18 mouse cellular contexts compared by ENCODE assay signal in the genomic region with DNA sequence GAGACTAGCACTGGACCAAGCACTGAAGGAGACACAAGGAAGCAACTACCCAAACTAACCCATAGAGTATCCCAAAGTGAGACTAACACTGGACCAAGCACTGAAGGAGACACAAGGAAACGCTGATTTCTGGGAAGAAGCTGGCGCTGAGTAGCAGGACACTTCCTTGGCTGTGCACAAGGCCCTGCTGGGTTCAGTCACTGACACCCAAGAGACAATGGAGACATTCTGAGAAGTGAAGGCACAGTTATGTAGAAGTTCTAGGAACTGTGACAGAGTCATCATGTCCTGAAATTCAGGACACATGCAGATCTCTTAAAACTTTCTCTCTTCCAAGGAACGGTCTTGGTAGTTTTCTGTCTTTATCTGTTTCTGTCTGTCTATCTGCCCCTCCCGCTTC. TPM values are rescaled to one million over a fixed set of nuclear protein-coding genes. Genes with fewer than 3 reads are reported as not detected.
"Had no signal": no experiment of that assay in that cellular context is flagged by ENCODE, and none has a peak within 500 bp of the region (broad histone marks: within the 10 kb centered on the region; RNA-seq: fewer than 3 reads in every experiment).

No protein-coding gene starts in this region.

- H3K4me3 ChIP-seq: limb, embryonic 10.5 days; liver, embryonic 13.5 days; midbrain, embryonic 10.5 days; midbrain, embryonic 15.5 days; neural tube, embryonic 13.5 days had no signal

- DNase-seq: kidney, adult 11 months; kidney, postnatal 10 days; kidney, postnatal 4 days; liver, embryonic 13.5 days; liver, postnatal 0 days; retina, postnatal 1 day; right cerebral cortex, postnatal 4 days; spleen, adult 18-20 months; thymus, adult 2 months; thymus, postnatal 25 days had no signal

- H3K4me2 ChIP-seq: liver, embryonic 13.5 days; midbrain, embryonic 15.5 days; neural tube, embryonic 13.5 days had no signal

- ATAC-seq: hindbrain, postnatal 0 days; liver, postnatal 0 days; midbrain, embryonic 15.5 days had no signal

- H3K27me3 ChIP-seq: liver, embryonic 13.5 days; midbrain, embryonic 15.5 days; neural tube, embryonic 13.5 days had no signal

- H3K9ac ChIP-seq: liver, embryonic 13.5 days; liver, postnatal 0 days; midbrain, embryonic 15.5 days; neural tube, embryonic 13.5 days had no signal

- H3K36me3 ChIP-seq: limb, embryonic 10.5 days; liver, embryonic 13.5 days; midbrain, embryonic 10.5 days; midbrain, embryonic 15.5 days; neural tube, embryonic 13.5 days had no signal

- H3K9me3 ChIP-seq: limb, embryonic 10.5 days; liver, embryonic 13.5 days; midbrain, embryonic 10.5 days; midbrain, embryonic 15.5 days; neural tube, embryonic 13.5 days had no signal

- H3K27ac ChIP-seq: hindbrain, postnatal 0 days; limb, embryonic 10.5 days; liver, embryonic 13.5 days; midbrain, embryonic 10.5 days; midbrain, embryonic 15.5 days; neural tube, embryonic 13.5 days had no signal

RNA-seq across cellular contexts. Expression of a gene that starts 49.6 kb away (rescaled TPM):
- polyA plus RNA-seq: hindbrain, postnatal 0 days; kidney, embryonic 14.5 days; limb, embryonic 10.5 days; midbrain, embryonic 10.5 days; midbrain, embryonic 15.5 days; neural tube, embryonic 13.5 days; stomach, embryonic 14.5 days; urinary bladder, adult 2 months had no signal
